Mouse (Mus musculus): ENCODE results near the gene 4930524B15Rik. TPM values are rescaled to one million over a fixed set of nuclear protein-coding genes. Genes with fewer than 3 reads are reported as not detected.

Gene 4930524B15Rik
- polyA plus RNA-seq, 3 experiments from 2014 or later = not detected

Other genes starting within 250 kb of the 4930524B15Rik start
- gene Cpeb4, start 93.4 kb upstream of the 4930524B15Rik start, polyA plus RNA-seq (2017; shearing (Covaris generic)) = 1 to 10 TPM; 5.3 to 7.4 (median 7.0) TPM
- gene Nsg2, start 34.9 kb downstream of the 4930524B15Rik start, polyA plus RNA-seq (2017; shearing (Covaris generic)) = 10 to 100 TPM in 2 of 3 experiments, 1 to 10 TPM in 1; 8.5 to 97.5 (median 73.7) TPM
- gene Il9r, start 234.7 kb downstream of the 4930524B15Rik start, polyA plus RNA-seq (2017; shearing (Covaris generic)) = 1 to 10 TPM; 2.8 to 5.4 (median 4.9) TPM
- 10 to 100 TPM; 52.9 to 74.7 (median 56.9) TPM for gene Snrnp25, start 239.8 kb downstream of the 4930524B15Rik start, polyA plus RNA-seq (2017; shearing (Covaris generic))

Measured in inflammation-experienced regulatory T-cells, adult 6 months (primary cell).